Mouse (Mus musculus): ENCODE measurements around the gene Bst2. TPM values are rescaled to one million over a fixed set of nuclear protein-coding genes. Genes with fewer than 3 reads are reported as not detected.

The Bst2 gene
- polyA plus RNA-seq (2012; rRNA removed): 11.4 and 18.1 TPM in 2 replicates

- DNase-seq (ENCODE audit: low read depth): peak; percentile 82
- TF ChIP-seq CTCF (IDR thresholded peaks at IDR 0.05; ENCODE audit: borderline replicate concordance, extremely low read depth, insufficient read depth, insufficient read length): no peak
- no peak for TF ChIP-seq POLR2A (IDR thresholded peaks at IDR 0.05; ENCODE audit: borderline replicate concordance, extremely low read depth, insufficient read depth, insufficient read length, poor library complexity, severe bottlenecking)
These were observed at the start of gene Bst2 for GRCm38 (mm10) chr8:71537028-71537867. Gene Bst2, minus strand, starts transcription at chr8:71537456.

GRCm38 (mm10) chr8:71586891-71587290 is 49.6 kb upstream of the Bst2 start:
- peak; percentile 53 for DNase-seq (ENCODE audit: low read depth)
- TF ChIP-seq POLR2A (IDR thresholded peaks at IDR 0.05; ENCODE audit: borderline replicate concordance, extremely low read depth, insufficient read depth, insufficient read length, poor library complexity, severe bottlenecking) (no peak), CTCF (IDR thresholded peaks at IDR 0.05; ENCODE audit: borderline replicate concordance, extremely low read depth, insufficient read depth, insufficient read length) (peak; percentile 74)

- peak; percentile 59 for DNase-seq (ENCODE audit: low read depth)
- TF ChIP-seq CTCF (IDR thresholded peaks at IDR 0.05; ENCODE audit: borderline replicate concordance, extremely low read depth, insufficient read depth, insufficient read length) (no peak), POLR2A (IDR thresholded peaks at IDR 0.05; ENCODE audit: borderline replicate concordance, extremely low read depth, insufficient read depth, insufficient read length, poor library complexity, severe bottlenecking) (no peak)
These were observed 42.9 kb upstream of the Bst2 start for GRCm38 (mm10) chr8:71580201-71580600.

- TF ChIP-seq POLR2A (IDR thresholded peaks at IDR 0.05; ENCODE audit: borderline replicate concordance, extremely low read depth, insufficient read depth, insufficient read length, poor library complexity, severe bottlenecking): no peak
- no peak for TF ChIP-seq CTCF (IDR thresholded peaks at IDR 0.05; ENCODE audit: borderline replicate concordance, extremely low read depth, insufficient read depth, insufficient read length)
- DNase-seq (ENCODE audit: low read depth): peak; percentile 12
These were observed 42.2 kb upstream of the Bst2 start for GRCm38 (mm10) chr8:71579476-71579875.

GRCm38 (mm10) chr8:71579009-71579408 is 41.8 kb upstream of the Bst2 start:
- no peak for DNase-seq (ENCODE audit: low read depth)
- TF ChIP-seq POLR2A (IDR thresholded peaks at IDR 0.05; ENCODE audit: borderline replicate concordance, extremely low read depth, insufficient read depth, insufficient read length, poor library complexity, severe bottlenecking) (no peak), CTCF (IDR thresholded peaks at IDR 0.05; ENCODE audit: borderline replicate concordance, extremely low read depth, insufficient read depth, insufficient read length) (no peak)

- no peak for DNase-seq (ENCODE audit: low read depth)
- TF ChIP-seq CTCF (IDR thresholded peaks at IDR 0.05; ENCODE audit: borderline replicate concordance, extremely low read depth, insufficient read depth, insufficient read length) (no peak), POLR2A (IDR thresholded peaks at IDR 0.05; ENCODE audit: borderline replicate concordance, extremely low read depth, insufficient read depth, insufficient read length, poor library complexity, severe bottlenecking) (no peak)
These were observed 40.7 kb upstream of the Bst2 start for GRCm38 (mm10) chr8:71577856-71578387.

GRCm38 (mm10) chr8:71575020-71575419 is 37.8 kb upstream of the Bst2 start:
- DNase-seq (ENCODE audit: low read depth): no peak
- TF ChIP-seq POLR2A (IDR thresholded peaks at IDR 0.05; ENCODE audit: borderline replicate concordance, extremely low read depth, insufficient read depth, insufficient read length, poor library complexity, severe bottlenecking): no peak

- no peak for DNase-seq (ENCODE audit: low read depth)
- TF ChIP-seq POLR2A (IDR thresholded peaks at IDR 0.05; ENCODE audit: borderline replicate concordance, extremely low read depth, insufficient read depth, insufficient read length, poor library complexity, severe bottlenecking): no peak
These were observed 37.2 kb upstream of the Bst2 start for GRCm38 (mm10) chr8:71574426-71574825.

- TF ChIP-seq CTCF (IDR thresholded peaks at IDR 0.05; ENCODE audit: borderline replicate concordance, extremely low read depth, insufficient read depth, insufficient read length) (no peak), POLR2A (IDR thresholded peaks at IDR 0.05; ENCODE audit: borderline replicate concordance, extremely low read depth, insufficient read depth, insufficient read length, poor library complexity, severe bottlenecking) (no peak)
- peak; percentile 95 for DNase-seq (ENCODE audit: low read depth)
These were observed 35.8 kb upstream of the Bst2 start for GRCm38 (mm10) chr8:71572847-71573633.

- no peak for TF ChIP-seq CTCF (IDR thresholded peaks at IDR 0.05; ENCODE audit: borderline replicate concordance, extremely low read depth, insufficient read depth, insufficient read length)
- no peak for TF ChIP-seq POLR2A (IDR thresholded peaks at IDR 0.05; ENCODE audit: borderline replicate concordance, extremely low read depth, insufficient read depth, insufficient read length, poor library complexity, severe bottlenecking)
- DNase-seq (ENCODE audit: low read depth): peak; percentile 31
These were observed 34.8 kb upstream of the Bst2 start for GRCm38 (mm10) chr8:71572077-71572476.

- TF ChIP-seq CTCF (IDR thresholded peaks at IDR 0.05; ENCODE audit: borderline replicate concordance, extremely low read depth, insufficient read depth, insufficient read length) (no peak), POLR2A (IDR thresholded peaks at IDR 0.05; ENCODE audit: borderline replicate concordance, extremely low read depth, insufficient read depth, insufficient read length, poor library complexity, severe bottlenecking) (peak; percentile 27; the same call in 1 of the 2 replicates)
- DNase-seq (ENCODE audit: low read depth): peak; percentile 99
These were observed 33.2 kb upstream of the Bst2 start for GRCm38 (mm10) chr8:71570291-71570954.

Measured in brain, embryonic 14.5 days (tissue).